Mouse (Mus musculus): ENCODE data around the gene Mroh3.

DNA sequence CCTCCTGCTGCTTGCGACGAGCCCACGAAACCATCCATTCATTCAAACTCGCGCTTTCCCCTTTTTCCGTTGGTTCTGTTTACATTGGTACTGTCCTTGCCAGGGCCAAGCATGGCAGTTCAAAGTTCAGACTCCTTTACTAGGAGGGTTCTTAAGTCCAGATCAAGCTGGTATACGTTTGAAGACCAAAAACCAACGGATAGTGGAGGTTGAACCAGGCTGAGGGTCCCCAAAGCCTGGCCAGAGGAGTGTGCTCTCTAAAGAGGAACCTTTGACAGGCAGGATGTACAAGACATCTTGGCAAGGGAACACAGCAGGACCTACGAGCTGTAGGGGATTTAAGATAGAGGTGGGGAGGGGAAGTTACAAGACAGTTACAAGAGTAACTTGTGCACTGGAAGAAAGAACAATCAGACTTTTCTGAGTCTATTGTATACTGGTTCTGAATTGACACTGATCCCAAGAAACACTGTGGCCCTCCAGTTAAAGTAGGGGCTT lies 22.0 kb upstream of the Mroh3 start:
- no peak for TF ChIP-seq ZC3H11A (IDR thresholded peaks at IDR 0.05; ENCODE audit: borderline replicate concordance, low read depth, low read length)
- TF ChIP-seq CHD2 (IDR thresholded peaks at IDR 0.05; ENCODE audit: low read depth, low read length) = no peak
- TF ChIP-seq ZNF384 (IDR thresholded peaks at IDR 0.05; ENCODE audit: low read depth, low read length) = no peak
- no peak for TF ChIP-seq MAFK (IDR thresholded peaks at IDR 0.05; ENCODE audit: insufficient read depth, low read depth, low read length)
- no peak for TF ChIP-seq HCFC1 (IDR thresholded peaks at IDR 0.05; ENCODE audit: borderline replicate concordance, insufficient read depth, low read length)
